Mouse (Mus musculus): Measurements from ENCODE around the gene Nectin2.

Gene Nectin2

DNA sequence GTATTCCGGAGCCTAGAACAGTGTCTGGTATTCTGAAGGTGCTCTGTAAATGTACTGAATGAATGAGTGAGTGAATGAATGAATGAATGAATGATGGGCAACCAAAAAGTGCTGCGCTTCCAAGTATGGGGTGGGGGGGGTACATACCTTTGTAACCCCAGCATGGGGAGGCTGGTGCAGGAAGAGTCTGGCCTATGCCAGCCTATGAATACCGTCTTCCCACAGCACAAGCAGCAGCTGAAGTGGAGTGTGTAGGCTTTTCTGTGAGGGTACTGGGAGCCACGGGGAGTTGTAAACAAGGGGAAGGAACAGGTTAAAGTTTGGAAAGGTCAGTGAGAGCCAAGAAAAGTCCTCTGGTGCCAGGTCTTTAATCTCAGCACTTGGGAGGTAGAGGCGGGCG, 6.5 kb downstream of the Nectin2 start:
- DNase-seq (ENCODE audit: low spot score), result no peak

GRCm38 (mm10) chr7:19742468-19742867, 7.8 kb downstream of the Nectin2 start:
- no peak for DNase-seq (ENCODE audit: low spot score)

- no peak for DNase-seq (ENCODE audit: low spot score)
These were observed 8.8 kb downstream of the Nectin2 start for GRCm38 (mm10) chr7:19741329-19742031.

GRCm38 (mm10) chr7:19740269-19740668, 10.0 kb downstream of the Nectin2 start:
- DNase-seq (ENCODE audit: low spot score), result no peak

- DNase-seq (ENCODE audit: low spot score), result no peak
These were observed 11.5 kb downstream of the Nectin2 start for GRCm38 (mm10) chr7:19738771-19739170.

DNA sequence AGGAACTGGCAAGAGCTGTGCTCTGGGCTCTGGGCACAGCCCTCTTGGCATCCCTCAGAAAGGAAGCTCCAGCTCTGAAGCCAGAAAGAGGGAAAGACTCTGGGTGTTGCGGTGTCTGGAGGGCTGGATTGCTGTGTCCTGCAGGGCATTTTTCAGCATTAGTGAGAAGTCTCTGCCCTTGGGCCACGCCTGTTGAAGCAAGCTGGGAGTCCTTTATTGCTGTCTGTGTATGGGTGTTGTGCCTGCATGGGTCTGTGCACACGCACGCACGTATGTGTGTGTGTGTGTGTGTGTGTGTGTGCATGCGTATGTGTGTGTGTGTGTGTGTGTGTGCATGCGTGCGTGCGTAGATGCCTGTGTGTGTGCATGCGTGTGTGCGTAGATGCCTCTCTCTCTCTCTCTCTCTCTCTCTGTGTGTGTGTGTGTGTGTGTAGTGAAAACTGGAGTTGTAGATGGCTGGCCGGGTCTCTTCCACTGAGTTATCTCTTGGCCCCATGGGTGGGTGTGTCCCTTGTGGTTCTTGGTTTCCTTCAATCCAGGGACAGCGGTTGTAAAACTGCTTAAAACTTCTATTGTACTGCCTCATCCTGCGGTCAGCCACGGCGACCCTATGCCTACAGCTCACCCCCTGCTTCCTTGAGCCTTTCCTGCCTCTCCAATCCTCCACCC, 13.8 kb downstream of the Nectin2 start:
- peak; percentile 49 for DNase-seq (ENCODE audit: low spot score)

- no peak for DNase-seq (ENCODE audit: low spot score)
These were observed 16.1 kb downstream of the Nectin2 start for GRCm38 (mm10) chr7:19734178-19734666.

GRCm38 (mm10) chr7:19726541-19726940, 23.7 kb downstream of the Nectin2 start:
- no peak for DNase-seq (ENCODE audit: low spot score)

DNA sequence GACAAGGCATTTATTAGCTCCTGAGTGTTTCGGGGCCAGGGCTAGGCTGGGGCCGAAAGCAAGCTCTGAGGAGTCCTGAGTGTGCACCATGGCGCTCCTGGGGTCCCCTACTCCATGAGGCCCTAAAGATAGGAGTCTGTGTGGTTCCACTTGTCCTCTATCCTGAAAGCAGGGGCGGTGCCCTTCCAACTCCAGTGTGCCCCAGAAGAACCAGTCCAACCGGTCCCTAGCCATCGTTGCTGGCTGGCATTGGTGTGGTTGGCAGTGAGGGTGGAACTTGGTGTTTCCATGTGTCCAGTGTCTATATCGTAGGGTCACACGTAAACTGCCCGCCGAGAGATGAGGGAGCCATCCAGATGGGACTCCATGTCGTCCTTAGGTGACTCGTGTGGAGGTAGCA, 26.1 kb downstream of the Nectin2 start:
- no peak for DNase-seq (ENCODE audit: low spot score)

DNA sequence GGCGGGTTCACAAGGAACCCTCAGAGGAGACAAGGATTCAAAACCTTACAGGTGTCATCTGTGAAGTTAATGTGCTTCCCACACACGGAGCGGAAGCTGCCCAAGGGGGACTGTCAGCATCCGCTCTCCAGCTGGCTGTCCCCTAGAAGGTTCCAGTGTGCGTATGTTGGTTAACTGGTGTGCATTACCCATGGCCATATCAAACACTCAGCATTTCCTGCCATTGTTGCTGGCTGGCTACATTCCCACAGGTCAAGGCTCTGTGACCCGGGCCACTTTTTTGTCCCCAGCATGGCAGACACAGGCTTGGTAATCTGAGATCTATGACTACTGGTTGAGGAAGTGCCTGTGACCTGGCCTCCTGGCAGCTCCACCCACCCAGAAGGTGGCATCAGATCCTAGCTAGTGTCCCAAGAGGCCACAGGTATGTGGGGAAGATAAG, 27.5 kb downstream of the Nectin2 start:
- no peak for DNase-seq (ENCODE audit: low spot score)

GRCm38 (mm10) chr7:19719200-19719599, 31.1 kb downstream of the Nectin2 start:
- DNase-seq (ENCODE audit: low spot score), result no peak

GRCm38 (mm10) chr7:19718297-19718952, 31.9 kb downstream of the Nectin2 start:
- DNase-seq (ENCODE audit: low spot score), result no peak

DNA sequence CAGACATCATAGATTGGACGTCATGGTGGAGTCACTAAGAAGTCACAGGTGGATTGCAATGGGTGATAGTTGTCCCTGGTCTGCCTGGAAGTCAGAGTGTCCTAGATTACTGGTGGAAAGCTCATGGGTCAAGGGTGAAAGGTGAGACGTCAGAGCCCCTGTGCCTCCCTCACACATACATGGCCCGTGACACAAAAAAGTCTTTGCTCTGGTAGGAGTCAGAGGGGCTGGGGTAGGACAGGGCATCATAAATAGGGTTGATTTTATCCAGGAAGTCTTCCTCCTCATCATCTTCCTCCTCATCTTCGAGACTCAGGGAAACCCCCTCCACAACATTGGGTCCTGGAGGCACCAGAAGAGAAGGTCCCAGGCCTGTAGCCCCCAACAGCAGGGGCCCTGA, 32.9 kb downstream of the Nectin2 start:
- DNase-seq (ENCODE audit: low spot score), result no peak

DNA sequence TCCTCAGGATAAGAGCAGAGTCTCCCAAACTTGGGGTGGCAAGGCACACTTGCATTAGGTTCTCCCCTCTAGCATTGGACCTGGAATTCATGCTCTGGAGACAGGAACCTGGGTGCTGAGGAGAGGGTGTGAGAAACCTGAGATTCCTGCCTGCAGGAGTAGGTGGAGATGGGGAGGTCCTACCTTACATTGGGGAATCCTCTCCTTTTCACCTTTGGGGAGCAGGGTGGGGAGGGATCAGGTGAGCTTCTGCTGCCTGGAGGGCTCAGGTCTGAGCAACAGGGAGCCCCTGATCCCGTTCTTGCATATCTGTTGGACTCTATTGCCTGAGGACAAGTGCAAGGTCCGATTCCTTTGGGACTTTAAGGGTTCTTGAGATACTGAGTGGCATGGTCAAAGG, 33.5 kb downstream of the Nectin2 start:
- no peak for DNase-seq (ENCODE audit: low spot score)

GRCm38 (mm10) chr7:19716055-19716682, 34.1 kb downstream of the Nectin2 start:
- no peak for DNase-seq (ENCODE audit: low spot score)

GRCm38 (mm10) chr7:19715239-19716054, 34.8 kb downstream of the Nectin2 start, which contains the start of gene Tomm40:
Tomm40 (minus strand) TSS chr7:19715438.
- DNase-seq (ENCODE audit: low spot score), result peak; percentile 99

GRCm38 (mm10) chr7:19714836-19715235, 35.4 kb downstream of the Nectin2 start:
- DNase-seq (ENCODE audit: low spot score), result no peak

- no peak for DNase-seq (ENCODE audit: low spot score)
These were observed 36.7 kb downstream of the Nectin2 start for GRCm38 (mm10) chr7:19713598-19713997.

DNA sequence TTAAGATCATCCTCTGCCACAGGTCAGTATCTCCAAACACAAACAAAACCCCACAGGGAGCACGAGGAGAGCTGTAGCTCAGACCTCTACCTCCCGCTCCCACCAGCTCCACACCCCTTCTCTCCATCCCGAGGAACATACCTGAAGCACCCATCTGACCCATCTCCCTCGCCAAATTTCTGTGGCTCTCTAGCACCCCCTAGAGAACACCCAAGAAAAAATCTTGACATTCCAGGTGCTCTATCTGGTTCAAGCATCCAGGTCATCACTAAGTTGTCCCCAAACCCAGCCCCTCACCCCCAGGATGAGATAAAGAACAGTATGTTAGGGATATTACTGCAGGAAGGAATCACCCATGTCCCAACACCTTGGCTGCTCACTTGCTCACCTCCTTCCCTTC, 37.1 kb downstream of the Nectin2 start:
- DNase-seq (ENCODE audit: low spot score), result peak; percentile 29

DNA sequence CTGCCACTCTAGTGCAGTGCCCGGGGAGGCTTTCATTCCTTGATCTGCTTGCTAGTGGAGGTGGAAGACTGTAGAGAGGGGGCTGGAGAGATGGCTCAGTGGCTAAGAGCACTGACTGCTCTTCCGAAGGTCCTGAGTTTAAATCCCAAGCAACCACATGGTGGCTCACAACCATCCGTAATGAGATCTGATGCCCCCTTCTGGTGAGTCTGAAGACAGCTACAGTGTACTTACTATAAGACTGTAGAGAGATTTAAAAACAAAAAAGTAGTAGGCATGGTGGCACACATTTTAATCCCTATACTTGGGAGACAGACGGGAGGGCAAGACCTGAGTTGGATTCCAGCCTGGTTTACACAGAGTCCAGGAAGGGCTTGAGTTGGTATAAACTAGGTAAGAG, 37.9 kb downstream of the Nectin2 start:
- peak; percentile 40 for DNase-seq (ENCODE audit: low spot score)

DNA sequence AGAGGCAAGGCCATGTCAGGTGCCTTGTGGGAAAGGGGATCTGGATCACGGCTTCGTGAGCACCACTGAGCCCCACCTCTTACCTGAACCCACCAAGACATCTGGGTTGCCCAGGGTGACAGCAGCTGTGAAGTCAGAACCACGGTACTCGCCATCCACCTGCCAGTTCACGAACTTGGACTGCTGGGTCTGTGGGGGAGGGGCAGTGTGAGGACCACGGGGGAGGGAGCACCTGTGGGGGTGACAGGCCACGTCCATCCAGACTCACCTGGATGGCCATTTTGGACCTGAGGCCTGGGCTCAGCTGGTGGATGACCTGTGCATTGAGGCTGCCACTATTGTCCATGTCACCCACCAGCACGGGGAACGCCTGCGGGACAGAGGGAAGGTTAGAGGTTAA, 39.6 kb downstream of the Nectin2 start:
- no peak for DNase-seq (ENCODE audit: low spot score)

- no peak for DNase-seq (ENCODE audit: low spot score)
These were observed 45.0 kb downstream of the Nectin2 start for GRCm38 (mm10) chr7:19705271-19705670.
